Mouse (Mus musculus) activated CD4-positive, CD25-positive, alpha-beta regulatory T cell (primary cell): ENCODE measurements around the gene Gnl3. TPM values are rescaled to one million over a fixed set of nuclear protein-coding genes. Genes with fewer than 3 reads are reported as not detected.

ENCODE experiments used
- polyA plus RNA-seq, 2 experiments: library from polyadenylated mRNA; unstranded; fragments of 100-300 nt; shearing (Covaris generic); gene quantifications; one replicate each; pipeline ENCODE4 v1.2.1; 2017

Gnl3 gene
- polyA plus RNA-seq, result 100 to 1,000 TPM in 1 of 2 experiments, 10 to 100 TPM in 1; 61.4 to 126 TPM

DNA sequence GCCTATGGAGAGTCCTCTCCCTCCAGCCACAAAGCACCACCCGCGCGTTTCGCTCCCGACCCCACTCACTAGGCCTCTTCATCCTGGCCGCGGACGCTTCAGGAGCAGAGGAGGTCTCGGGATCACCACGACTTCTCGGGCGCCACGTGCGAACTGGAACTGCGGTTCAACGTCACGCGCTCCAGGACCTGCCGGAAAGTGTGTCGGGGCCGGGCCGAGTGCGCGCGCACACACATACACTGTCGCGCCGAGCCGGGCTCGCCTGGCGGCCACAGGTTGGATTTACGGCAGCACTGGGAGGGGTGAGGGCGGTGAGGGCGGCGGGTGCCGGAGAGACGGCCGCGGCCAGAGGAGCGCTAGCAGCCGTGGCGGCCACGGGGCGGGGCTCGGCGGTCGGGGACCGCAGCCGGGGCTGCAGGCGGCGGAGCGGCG, at the start of gene Gnl3, which contains the start of gene Pbrm1:
TSS of gene Gnl3 (minus strand) at position 293 of the 432 bp plus-strand sequence.
TSS of gene Pbrm1 (plus strand) at position 279 of the 432 bp plus-strand sequence.

DNA sequence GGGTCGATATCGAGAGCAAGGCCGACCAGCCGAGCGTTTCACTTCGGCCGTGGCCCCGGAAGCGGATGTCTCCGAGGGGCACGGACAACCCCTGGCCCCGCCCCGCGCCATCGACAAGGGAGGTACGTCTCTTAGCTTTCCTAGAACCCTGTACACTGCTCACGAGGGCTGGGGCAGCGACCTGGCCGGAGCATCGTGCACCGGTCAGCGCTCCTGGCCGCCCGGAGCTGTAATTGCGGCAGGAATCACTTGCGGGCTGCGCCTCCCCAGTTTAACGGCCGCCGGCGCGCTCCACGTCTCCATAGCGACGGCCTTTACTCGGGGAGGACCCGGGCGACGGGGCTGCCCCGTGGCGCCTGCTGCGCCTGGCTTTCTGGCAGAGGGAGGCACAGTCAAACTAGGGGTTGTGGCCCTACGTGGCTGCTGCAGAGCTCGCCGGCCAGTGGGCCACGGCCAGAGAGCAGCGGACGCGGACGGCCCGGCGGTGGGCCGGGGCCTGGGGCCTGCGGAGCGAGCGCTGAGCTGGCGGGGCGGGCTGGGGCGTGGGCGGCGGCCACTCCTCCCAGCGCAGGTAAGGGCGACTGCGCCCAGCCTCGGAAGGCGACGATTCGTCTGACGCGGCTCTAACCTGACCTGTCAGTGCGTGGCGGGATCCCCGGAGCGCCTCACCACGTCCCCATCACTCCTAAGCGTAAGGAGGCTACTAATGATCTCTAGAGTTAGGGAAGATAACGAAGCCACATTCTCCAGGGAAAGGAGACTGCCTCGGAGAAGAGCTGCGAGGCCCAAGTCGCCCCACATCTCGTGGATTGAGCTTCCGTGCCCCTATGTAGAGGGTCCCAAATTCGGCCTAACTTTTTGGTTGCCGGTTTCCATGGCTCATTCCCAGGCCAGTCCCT, 17.4 kb downstream of the Gnl3 start, which contains the start of the genes Glt8d1 and Spcs1:
TSS of gene Glt8d1 (plus strand) at position 94 of the 899 bp plus-strand sequence.
TSS of gene Spcs1 (minus strand) at position 366 of the 899 bp plus-strand sequence.

Other genes with a start within 250 kb of the Gnl3 start
- 10 to 100 TPM; 23.8 to 27.3 TPM for gene Tmem110, start 193.6 kb downstream of the Gnl3 start, polyA plus RNA-seq
- gene Mustn1, start 140.0 kb downstream of the Gnl3 start, polyA plus RNA-seq, result 1 to 10 TPM in 1 of 2 experiments, under 1 TPM in 1; 0.13 to 1.5 TPM
- gene Itih4, start 132.7 kb downstream of the Gnl3 start, polyA plus RNA-seq, result not detected
- not detected for gene Itih3, start 95.4 kb downstream of the Gnl3 start, polyA plus RNA-seq
- gene Itih1, start 75.9 kb downstream of the Gnl3 start, polyA plus RNA-seq, result under 1 TPM in 1 of 2 experiments, not detected in 1; 0.11 TPM
- gene Nek4, start 67.8 kb downstream of the Gnl3 start, polyA plus RNA-seq, result 1 to 10 TPM; 3.9 to 5.2 TPM
- 1 to 10 TPM; 7.3 to 9.7 TPM for gene Glt8d1, start 17.8 kb downstream of the Gnl3 start, polyA plus RNA-seq
- 100 to 1,000 TPM; 363 to 372 TPM for gene Spcs1, start 17.5 kb downstream of the Gnl3 start, polyA plus RNA-seq
- 100 to 1,000 TPM; 134 to 149 TPM for gene Pbrm1, start within 50 bp of the Gnl3 start, polyA plus RNA-seq
- gene Smim4, start 109.8 kb upstream of the Gnl3 start, polyA plus RNA-seq, result 100 to 1,000 TPM in 1 of 2 experiments, 10 to 100 TPM in 1; 61.0 to 141 TPM
- 1 to 10 TPM; 2.2 to 2.4 TPM for gene Nt5dc2, start 111.9 kb upstream of the Gnl3 start, polyA plus RNA-seq
- 1 to 10 TPM in 1 of 2 experiments, under 1 TPM in 1; 0.92 to 1.1 TPM for gene Stab1, start 149.5 kb upstream of the Gnl3 start, polyA plus RNA-seq
- gene Tnnc1, start 189.2 kb upstream of the Gnl3 start, polyA plus RNA-seq, result not detected
- 100 to 1,000 TPM; 154 to 198 TPM for gene Nisch, start 197.8 kb upstream of the Gnl3 start, polyA plus RNA-seq
- not detected for gene Sema3g, start 198.7 kb upstream of the Gnl3 start, polyA plus RNA-seq
- 10 to 100 TPM; 13.2 to 18.1 TPM for gene Phf7, start 232.2 kb upstream of the Gnl3 start, polyA plus RNA-seq
- gene Bap1, start 232.3 kb upstream of the Gnl3 start, polyA plus RNA-seq, result 10 to 100 TPM; 62.0 to 63.5 TPM